Mouse (Mus musculus): ENCODE results near the gene Gm49378. TPM values are rescaled to one million over a fixed set of nuclear protein-coding genes. Genes with fewer than 3 reads are reported as not detected.
A peak's percentile ranks its signal among the peaks of the same experiment; 100 is the strongest.

Gm49378 gene
- total RNA-seq, 2 experiments from 2014 or later, result 2.1 to 6.3 TPM

DNA sequence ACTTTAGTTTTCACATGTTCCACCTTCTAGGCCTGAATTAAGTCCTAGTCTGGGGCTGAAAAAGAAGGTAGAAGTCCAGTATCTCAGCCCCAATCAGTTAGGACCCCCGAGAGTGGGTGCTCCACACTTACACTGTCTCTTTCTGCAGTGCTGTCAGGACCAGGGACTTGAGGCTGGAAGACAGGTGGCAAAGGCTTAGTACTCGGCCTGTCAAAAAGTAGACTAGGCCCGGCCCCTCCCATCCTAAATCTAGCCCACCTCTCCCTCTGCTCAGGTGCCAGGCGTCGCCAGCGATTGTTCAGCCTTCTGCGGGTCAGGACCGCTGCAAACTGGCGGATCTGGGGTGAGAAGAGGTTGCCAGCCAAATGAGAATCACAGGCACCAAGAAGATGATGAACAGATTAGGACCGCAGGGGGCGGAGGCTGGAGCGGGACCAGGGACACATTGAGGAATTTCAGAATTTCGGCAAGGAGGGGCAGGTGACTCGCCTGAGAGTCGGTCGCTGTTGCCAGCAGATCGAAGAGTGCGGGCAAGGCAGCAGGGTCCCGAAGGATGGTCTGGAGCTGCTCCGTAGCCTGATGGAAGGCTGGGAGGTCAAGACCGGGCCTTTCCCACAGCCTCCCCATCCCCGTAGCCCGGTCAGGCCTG is 2.7 kb downstream of the Gm49378 start:
- DNase-seq (ENCODE audit: extremely low spot score in 1 of 2, low spot score in 1 of 2), result peak in 1 of 2 experiments; percentile 24

DNA sequence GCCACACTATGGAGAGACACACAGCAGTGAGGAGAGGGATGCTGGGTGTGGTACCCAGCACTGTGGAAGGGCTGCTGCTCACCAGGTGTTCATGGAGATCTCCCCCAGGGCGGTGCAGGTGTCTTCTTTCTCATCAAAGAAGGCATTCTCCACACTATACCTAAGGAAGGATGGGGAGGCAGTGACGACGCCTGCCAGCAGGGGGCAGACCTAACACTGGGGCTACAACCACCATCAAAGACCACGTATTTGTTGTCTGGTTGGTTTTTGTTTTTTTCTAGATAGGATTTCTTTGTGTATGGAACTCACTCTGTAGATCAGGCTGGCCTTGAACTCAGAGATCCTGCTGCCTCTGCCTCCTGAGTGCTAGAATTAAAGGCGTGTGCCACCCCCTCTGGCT is 8.4 kb downstream of the Gm49378 start:
- peak in 1 of 2 experiments; percentile 66 for DNase-seq (ENCODE audit: extremely low spot score in 1 of 2, low spot score in 1 of 2)

DNA sequence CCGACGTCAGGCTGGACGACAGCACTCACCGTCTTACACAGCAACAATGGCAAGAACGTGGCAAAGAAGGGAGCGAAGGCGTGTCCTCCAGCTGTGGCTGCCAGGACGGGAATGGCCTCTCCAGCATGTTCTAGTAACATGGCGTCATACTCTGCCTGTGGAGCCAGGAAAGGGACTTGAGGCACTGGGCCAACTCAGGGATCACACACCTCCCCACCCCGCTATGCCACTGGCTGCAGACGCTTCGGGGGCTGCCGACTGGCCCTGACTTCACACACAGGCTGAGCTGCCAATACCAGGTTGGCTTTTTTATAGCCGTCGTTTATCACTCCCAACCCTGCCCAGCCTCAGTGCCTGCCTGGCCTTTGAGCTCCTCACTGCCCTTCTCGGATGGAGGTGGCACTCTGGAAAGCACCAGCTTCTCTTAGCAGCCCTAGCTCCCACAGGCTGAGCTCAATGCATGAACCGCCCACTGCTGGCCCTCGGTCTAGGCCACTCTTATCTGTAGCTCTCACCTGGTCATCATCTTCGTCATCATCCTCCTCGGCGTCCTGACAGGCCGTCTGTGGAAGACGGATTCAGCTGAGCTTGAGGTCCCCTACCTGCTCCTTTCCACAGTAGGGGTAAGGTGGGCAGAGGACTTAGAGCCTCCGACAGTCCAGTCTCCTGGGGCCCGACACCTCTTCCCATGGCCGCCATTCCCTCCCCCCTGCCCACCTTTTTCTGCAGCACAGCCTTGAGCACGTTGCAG is 9.4 kb downstream of the Gm49378 start:
- no peak for DNase-seq (ENCODE audit: extremely low spot score in 1 of 2, low spot score in 1 of 2)

DNA sequence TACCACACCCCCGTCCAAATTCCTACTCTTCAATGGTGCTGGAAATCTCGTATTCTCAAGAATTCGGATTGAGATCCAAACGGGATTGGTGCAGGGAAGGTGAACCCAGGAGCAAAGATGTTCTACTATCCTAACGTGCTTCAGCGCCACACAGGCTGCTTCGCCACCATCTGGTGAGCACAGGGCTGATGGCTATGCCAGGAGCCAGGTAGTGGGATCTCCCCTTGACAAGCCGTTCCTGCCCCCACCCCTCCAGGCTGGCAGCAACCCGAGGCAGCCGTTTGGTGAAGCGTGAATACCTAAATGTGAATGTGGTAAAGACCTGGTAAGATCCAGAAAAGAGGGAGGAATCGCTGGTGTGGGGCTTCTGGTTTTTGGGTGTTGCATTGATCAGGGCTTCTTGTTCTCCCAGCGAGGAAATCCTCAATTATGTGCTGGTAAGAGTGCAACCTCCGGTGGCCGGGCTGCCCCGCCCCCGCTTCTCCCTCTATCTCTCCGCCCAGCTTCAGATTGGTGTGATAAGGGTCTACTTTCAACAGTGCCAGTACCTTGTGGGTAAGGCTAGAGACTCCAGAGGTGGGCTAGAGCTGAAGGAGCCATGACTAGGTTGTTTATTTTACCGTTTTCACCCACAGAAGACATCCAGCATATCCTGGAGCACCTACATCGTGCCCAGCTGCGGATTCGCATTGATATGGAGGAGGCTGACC is 19.1 kb downstream of the Gm49378 start:
- no peak for DNase-seq (ENCODE audit: extremely low spot score in 1 of 2, low spot score in 1 of 2)

DNA sequence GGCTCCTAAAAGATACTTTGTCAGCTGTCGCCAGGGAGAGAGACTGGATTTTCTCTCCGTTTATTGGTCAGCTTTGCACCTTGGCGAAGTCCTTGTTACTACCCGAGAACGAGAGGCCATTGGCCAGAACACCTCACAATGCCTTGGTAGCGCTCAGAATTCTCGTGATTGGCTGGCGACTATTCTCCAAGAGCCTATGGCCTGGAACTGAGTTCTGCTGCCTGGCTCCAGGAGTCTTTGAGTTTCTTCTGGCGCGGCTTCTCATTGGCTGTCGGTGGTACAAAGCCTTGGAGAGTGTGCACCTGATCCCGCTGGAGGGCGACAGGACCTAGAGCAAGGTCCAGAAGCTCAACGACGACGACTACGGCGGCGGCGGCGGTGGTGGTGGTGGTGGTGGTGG is 19.9 kb downstream of the Gm49378 start, which contains the start of gene Rec8:
Rec8 (plus strand) TSS at position 216 of the 400 bp plus-strand sequence.
- no peak for DNase-seq (ENCODE audit: extremely low spot score in 1 of 2, low spot score in 1 of 2)

DNA sequence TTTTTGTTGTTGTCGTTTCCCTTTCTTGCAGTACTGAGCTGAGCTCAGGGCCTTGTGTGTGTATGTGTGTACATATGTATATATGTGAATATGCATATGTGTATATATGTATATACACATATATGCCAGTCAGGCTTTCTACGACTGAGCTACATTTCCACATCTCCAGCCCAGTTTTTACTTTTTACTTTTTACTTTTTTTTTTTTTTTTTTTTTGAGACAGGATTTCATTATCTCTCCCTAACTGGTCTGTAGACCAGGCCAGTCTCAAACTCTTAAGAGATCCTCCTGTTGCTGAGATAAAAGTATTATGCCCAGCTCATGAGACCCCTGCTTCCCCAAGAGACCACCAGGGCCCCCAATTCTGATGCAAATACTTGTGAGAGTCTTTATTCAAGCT is 20.9 kb downstream of the Gm49378 start:
- no peak for DNase-seq (ENCODE audit: extremely low spot score in 1 of 2, low spot score in 1 of 2)

DNA sequence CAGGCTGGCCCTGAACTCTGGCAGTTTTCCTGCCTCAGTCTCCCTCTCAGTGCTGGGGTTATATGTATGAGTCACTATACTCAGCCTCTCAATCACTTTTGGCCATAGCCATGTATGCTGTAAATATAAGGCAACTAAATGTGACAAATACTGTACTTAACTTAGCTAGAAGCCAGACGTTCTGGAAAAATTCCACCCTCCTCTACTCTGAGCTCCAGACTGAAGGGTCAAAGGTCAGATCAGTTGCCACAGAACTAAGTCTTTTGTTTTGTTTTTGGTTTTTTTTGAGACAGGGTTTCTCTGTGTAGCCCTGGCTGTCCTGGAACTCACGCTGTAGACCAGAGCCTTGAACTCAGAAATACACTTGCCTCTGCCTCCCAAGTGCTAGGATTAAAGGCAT is 21.8 kb downstream of the Gm49378 start:
- DNase-seq (ENCODE audit: extremely low spot score in 1 of 2, low spot score in 1 of 2), result no peak

DNA sequence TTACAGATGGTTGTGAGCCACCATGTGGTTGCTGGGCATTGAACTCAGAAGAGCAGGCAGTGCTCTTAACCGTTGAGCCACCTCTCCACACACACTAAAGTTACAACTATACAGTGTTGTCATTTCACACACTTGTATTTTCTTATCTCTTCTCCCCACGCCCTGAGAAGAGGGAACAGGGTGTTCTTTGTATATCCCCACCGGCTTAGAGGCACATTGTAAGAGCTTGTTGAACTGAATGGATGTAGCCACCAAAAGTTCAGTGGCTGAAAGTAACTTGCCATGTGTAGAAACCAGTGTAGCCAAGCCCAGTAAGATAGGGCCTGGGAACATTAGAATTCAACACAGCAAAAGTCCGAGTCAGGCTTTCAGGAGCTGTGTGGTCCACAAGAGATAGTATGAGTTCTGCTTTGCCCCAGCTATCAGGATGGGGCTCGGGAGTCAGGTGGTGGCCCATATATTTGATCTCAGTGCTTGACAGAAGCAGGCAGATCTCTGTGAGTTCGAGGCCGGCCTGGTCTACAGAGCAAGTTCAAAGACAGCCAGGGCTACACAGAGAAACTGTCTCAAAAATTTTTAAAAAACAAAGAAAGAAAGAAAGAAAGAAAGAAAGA is 23.0 kb downstream of the Gm49378 start:
- no peak for DNase-seq (ENCODE audit: extremely low spot score in 1 of 2, low spot score in 1 of 2)

DNA sequence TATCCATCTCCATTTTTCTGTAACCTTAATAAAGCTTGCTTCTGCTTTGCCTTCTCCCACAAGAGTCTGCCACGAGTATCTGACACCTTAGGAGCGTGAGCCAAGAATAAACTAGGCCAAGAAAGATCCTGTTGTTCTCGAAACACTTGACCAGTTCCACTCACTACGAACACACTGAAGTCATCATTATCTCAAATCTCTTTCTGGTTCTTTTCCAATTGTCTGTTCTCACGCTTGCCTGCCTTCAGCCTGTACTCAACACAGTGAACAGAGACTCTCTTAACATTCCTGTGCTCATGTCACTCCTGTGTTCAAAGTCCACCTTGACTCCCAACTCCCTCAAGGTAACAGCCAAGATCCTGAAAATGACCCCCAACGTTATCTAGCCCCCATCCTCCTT is 24.3 kb downstream of the Gm49378 start:
- no peak for DNase-seq (ENCODE audit: extremely low spot score in 1 of 2, low spot score in 1 of 2)

DNA sequence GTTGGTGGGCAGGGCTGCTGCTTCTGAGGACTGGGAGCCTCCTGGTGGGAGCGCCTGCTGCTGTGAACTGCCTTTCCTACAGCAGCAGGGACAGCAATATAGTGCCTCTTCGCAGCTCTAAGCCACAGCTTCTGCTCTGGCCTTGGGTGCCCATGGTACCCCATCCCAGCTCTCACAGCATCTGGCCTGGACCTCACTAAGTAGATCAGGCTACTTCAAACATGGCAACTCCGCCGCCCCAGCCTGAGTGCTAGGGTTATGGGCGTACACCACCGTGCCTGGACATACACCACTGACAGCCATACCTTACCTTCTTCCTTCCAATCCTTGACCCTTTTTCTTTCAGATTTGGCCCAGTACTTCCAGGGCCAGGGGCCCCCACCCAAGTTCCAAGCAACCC is 29.4 kb downstream of the Gm49378 start:
- DNase-seq (ENCODE audit: extremely low spot score in 1 of 2, low spot score in 1 of 2), result no peak

DNA sequence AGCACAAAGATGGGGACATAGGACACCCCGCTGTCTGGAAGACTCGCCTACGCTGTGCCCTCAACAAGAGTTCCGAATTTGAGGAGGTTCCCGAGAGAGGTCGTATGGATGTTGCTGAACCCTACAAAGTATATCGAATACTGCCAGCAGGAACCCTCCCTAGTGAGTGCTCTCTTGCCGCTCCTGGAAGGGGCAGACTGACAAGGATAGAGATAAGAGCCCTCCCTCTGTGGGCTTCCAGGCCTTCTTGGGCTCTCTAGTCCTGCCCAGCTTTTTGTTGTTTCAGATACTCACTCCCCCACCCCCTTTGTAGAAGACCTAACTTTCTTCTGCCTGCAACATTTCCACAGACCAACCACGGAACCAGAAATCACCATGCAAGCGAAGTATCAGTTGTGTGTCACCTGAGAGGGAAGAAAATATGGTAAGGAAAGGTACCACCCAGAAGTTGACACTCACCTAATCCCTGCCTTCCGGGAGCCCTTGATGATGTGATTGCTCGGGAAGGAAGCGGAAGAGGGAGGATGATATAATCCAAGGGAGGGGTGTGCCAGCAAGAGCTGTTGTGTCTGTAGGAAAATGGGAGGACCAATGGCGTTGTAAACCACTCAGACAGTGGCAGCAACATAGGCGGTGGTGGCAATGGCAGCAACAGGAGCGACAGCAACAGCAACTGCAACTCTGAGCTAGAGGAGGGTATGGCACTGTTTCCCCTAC is 31.8 kb downstream of the Gm49378 start:
- DNase-seq (ENCODE audit: extremely low spot score in 1 of 2, low spot score in 1 of 2), result no peak

DNA sequence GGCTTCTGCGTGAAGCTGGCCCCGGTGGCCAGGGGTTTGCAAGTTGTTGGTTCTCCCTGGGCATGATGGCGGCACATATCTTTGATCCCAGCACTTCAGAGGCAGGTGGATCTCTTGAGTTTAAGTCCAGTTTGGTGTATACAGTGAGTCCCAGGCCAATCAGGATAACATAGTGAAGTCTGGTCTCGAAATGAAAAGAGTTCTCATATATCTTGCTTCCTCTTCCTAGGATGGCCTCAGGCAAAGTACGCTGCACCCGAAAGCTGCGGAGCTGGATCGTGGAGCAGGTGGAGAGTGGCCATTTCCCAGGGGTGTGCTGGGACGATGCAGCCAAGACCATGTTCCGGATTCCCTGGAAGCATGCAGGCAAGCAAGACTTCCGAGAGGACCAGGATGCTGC is 32.9 kb downstream of the Gm49378 start:
- no peak for DNase-seq (ENCODE audit: extremely low spot score in 1 of 2, low spot score in 1 of 2)

DNA sequence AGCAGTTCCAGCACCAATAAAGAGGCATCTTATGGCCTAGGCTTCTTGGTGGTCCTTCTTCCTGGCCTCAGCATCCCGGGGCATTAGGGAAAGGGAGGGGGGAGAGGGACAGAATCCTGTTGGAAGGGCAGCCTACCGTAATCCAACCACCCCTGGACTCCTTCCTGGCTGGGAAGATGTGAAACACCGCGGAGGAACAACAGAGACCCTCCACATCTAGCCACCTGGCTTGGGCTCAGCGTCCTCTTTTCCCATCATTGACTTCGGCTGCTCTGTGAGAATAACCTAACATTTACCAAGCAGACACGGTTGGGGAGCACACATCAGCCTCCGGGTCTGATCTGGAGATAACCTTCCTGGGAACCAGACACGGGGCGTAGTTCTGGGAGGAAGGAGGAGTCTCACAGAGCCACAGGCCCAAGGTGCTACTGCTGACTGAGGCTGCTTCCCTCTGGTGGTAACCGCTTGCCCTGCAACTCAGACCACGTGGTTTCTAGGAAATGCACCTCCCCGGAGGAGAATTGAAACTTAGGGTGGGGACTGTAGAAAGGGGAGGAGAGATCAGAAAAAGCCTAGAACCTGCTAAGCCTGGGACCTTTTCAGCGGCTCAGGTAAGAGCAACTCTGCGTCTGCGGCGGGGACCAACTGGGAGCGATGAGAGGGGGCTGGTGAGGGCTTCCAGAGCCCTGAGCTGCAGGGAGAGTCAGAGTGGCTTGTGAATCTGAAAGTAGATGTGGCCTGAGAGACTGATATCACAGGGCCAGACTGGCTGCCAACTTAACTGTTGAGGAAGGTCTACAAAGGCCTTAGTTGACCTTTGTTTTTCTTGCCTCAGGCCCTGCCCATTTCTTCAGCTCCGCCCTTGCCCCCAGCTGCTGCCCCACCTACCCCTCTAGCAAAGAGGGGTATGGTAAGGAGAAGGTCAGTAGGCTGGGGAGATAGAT is 33.8 kb downstream of the Gm49378 start:
- peak; percentile 68 to 75 for DNase-seq (ENCODE audit: extremely low spot score in 1 of 2, low spot score in 1 of 2)

DNA sequence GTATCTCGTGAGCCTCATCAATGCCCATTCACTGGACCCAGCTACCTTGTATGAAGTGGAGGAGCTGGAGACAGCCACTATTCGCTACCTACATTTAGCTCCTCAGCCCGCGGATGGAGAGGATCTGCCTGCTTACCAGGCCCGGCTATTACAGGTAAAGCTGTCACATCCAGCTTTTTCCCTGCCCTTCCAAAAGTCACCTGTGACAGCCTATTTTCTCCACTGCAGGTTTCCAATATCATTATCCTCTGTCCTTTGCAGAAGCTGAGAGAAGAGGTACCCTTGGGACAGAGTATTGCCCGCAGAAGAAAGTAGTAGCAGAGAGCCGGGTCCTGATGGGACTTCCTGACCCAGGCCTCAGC is 34.4 kb downstream of the Gm49378 start, which contains the start of gene Irf9:
Irf9 (plus strand) TSS at position 301 of the 362 bp plus-strand sequence.
- no peak for DNase-seq (ENCODE audit: extremely low spot score in 1 of 2, low spot score in 1 of 2)

DNA sequence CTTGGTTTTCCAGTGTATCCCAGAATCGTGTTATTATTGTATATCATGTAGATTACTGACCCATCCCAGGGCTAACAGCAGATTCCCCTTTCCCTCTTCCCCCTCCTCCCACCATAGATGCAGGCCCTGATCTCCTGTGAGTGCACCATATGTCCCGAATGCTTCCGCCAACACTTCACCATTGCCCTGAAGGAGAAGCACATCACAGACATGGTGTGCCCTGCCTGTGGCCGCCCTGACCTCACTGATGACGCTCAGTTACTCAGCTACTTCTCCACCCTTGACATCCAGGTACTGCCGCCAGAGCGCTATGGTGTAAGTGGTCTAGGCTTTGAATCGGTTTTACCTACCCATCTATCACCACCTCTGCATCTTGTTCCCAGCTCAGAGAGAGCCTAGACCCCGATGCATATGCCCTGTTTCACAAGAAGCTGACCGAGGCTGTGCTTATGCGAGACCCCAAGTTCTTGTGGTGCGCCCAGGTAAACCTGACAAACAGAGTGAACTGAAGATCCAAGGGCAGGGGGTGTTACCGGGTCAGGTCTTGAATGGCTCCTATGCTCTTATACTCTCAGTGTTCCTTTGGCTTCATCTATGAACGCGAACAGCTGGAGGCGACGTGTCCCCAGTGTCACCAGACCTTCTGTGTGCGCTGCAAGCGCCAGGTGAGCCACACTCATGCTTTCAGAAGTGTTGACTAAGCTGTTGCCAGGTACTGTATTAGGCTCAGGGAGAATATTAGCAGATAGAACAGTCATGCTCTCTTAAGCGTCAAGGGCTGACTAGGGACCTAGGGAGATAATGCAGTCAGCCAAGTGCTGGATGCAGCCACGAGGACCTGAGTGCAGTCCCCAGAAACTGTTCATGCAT is 38.9 kb downstream of the Gm49378 start:
- DNase-seq (ENCODE audit: extremely low spot score in 1 of 2, low spot score in 1 of 2), result no peak

DNA sequence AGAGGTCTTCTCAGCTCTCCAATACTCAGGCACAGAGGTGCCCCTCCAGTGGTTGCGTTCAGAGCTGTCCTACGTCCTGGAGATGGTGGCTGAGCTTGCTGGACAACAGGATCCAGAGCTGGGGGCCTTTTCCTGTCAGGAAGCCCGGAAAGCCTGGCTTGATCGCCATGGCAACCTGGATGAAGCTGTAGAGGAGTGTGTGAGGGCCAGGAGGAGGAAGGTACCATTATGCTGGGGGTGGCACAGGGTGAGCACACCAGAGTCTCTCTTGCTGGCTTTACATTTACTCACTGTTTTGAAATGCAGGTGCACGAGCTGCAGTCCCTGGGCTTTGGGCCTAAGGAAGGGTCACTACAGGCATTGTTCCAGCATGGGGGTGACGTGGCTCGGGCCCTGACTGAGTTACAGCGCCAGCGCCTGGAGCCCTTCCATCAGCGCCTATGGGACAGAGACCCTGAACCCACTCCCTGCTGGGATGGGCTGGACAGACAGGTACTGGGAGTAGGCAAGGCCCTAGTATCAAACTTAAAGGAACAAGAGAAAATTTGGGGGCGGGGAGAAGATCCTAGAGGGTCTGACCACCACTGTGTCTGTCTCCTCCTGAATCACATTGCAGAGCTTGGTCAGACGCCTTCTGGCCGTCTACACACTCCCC is 41.5 kb downstream of the Gm49378 start:
- no peak for DNase-seq (ENCODE audit: extremely low spot score in 1 of 2, low spot score in 1 of 2)

DNA sequence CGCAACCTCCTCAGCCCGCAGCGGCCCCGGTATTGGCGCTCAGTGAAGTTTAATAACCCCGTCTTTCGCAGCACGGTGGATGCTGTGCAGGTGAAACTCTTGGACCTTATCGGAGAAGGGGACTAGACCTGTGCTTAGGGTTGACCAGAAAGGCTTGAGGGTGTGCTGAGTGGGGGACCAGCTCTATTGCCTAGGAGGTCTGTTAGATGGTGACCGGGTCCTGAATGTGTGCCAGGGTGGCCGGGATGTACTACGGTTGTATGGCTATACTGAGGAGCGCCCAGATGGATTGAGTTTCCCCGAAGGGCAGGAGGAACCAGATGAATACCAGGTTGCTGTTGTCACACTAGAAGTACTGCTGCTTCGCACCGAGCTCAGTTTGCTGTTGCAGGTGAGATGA is 45.5 kb downstream of the Gm49378 start:
- no peak for DNase-seq (ENCODE audit: extremely low spot score in 1 of 2, low spot score in 1 of 2)

Data from layer of hippocampus, postnatal 25 days (tissue).